Mouse (Mus musculus): ENCODE measurements around the gene Carns1. TPM values are rescaled to one million over a fixed set of nuclear protein-coding genes. Genes with fewer than 3 reads are reported as not detected.
A peak's percentile ranks its signal among the peaks of the same experiment; 100 is the strongest.
"Not testable (repeated sequence)": the region's sequence is repeated elsewhere in the genome, so short reads cannot be mapped to it uniquely, and the experiment has no call there.

Gene Carns1
- polyA plus RNA-seq, 1 experiment from 2014 or later = 3.1 TPM

DNA sequence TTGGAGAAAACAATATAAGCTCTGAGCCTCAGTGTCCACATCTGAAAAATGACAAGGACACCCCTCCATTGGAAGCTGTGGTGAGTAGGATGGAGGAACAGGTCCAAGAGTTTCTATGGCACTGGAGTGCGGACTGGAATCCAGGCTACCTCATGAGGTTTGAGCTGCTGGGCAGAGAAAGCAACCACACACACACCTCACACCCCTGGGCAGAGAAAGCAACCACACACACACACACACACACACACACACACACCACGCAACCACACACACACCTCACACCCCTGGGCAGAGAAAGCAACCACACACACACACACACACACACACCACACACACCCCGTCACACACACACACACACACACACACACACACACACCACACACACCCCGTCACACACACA is 50.0 kb downstream of the Carns1 start:
- 0 out of 2 replicates have a peak, but pooled peaks cover 11% of the 10 kb centered on the region for H3K36me3 ChIP-seq (ENCODE audit: control insufficient read depth, insufficient read depth, low read length)
- 26% methylated on average over 3 of the region's 4 CpGs for WGBS
- H3K27ac ChIP-seq (ENCODE audit: low read length); H3K9me3 ChIP-seq (replicated peaks; ENCODE audit: control insufficient read depth, low read length); H3K27me3 ChIP-seq (ENCODE audit: control insufficient read depth, insufficient read depth, low read length): not testable (repeated sequence)
- peak overlapping the region; percentile 52 for H3K4me2 ChIP-seq (ENCODE audit: low read depth, low read length)
- peak overlapping the region; percentile 63; the same call in 1 of the 2 replicates for H3K9ac ChIP-seq (ENCODE audit: low read length)
- ATAC-seq (ENCODE audit: insufficient read depth, low FRiP score) = peak; percentile 26
- H3K4me3 ChIP-seq (replicated peaks; ENCODE audit: low read length) = peak overlapping the region; percentile 60
- H3K4me1 ChIP-seq (ENCODE audit: control insufficient read depth, insufficient read depth, low read length) = peaks cover 15% of the 10 kb centered on the region

GRCm38 (mm10) chr19:4124432-4124831 is 50.8 kb downstream of the Carns1 start:
- H3K27me3 ChIP-seq (ENCODE audit: control insufficient read depth, insufficient read depth, low read length) = no peaks in the 10 kb centered on the region
- 0 out of 2 replicates have a peak overlapping the region, but pooled peaks have one; percentile 14 for H3K9ac ChIP-seq (ENCODE audit: low read length)
- no peaks in the 10 kb centered on the region for H3K9me3 ChIP-seq (replicated peaks; ENCODE audit: control insufficient read depth, low read length)
- H3K4me3 ChIP-seq (replicated peaks; ENCODE audit: low read length) = no peak overlapping the region
- no peak for ATAC-seq (ENCODE audit: insufficient read depth, low FRiP score)
- no peak overlapping the region for H3K4me2 ChIP-seq (ENCODE audit: low read depth, low read length)
- 0 out of 2 replicates have a peak, but pooled peaks cover 6% of the 10 kb centered on the region for H3K36me3 ChIP-seq (ENCODE audit: control insufficient read depth, insufficient read depth, low read length)
- WGBS = 75% methylated on average over 4 of the region's 4 CpGs
- peaks cover 16% of the 10 kb centered on the region for H3K4me1 ChIP-seq (ENCODE audit: control insufficient read depth, insufficient read depth, low read length)
- H3K27ac ChIP-seq (ENCODE audit: low read length) = no peak overlapping the region

- no peak overlapping the region for H3K9ac ChIP-seq (ENCODE audit: low read length)
- no peaks in the 10 kb centered on the region for H3K36me3 ChIP-seq (ENCODE audit: control insufficient read depth, insufficient read depth, low read length)
- no peak overlapping the region for H3K4me2 ChIP-seq (ENCODE audit: low read depth, low read length)
- no peaks in the 10 kb centered on the region for H3K27me3 ChIP-seq (ENCODE audit: control insufficient read depth, insufficient read depth, low read length)
- H3K27ac ChIP-seq (ENCODE audit: low read length) = no peak overlapping the region
- ATAC-seq (ENCODE audit: insufficient read depth, low FRiP score) = no peak
- peaks cover 16% of the 10 kb centered on the region for H3K4me1 ChIP-seq (ENCODE audit: control insufficient read depth, insufficient read depth, low read length)
- WGBS = 73% methylated on average over 7 of the region's 7 CpGs
- H3K9me3 ChIP-seq (replicated peaks; ENCODE audit: control insufficient read depth, low read length) = no peaks in the 10 kb centered on the region
- no peak overlapping the region for H3K4me3 ChIP-seq (replicated peaks; ENCODE audit: low read length)
These were observed 52.6 kb downstream of the Carns1 start for GRCm38 (mm10) chr19:4122411-4123370.

DNA sequence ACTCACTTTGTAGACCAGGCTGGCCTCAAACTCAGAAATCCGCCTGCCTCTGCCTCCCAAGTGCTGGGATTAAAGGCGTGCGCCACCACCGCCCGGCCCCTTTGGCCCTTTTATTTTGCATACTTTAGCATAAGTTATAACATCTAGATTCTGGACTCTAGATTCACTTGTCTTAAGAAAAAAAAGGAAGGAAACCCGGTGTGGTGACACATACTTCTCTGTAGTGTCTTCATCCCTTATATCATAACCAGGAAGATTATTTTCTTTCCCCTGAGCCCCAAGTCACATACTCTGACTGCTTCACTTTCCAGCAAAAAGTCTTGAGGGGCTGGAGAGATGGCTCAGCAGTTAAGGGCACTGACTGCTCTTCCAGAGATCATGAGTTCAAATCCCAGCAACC is 53.4 kb downstream of the Carns1 start:
- not testable (repeated sequence) for H3K4me3 ChIP-seq (replicated peaks; ENCODE audit: low read length); ATAC-seq (ENCODE audit: insufficient read depth, low FRiP score)
- WGBS = 49% methylated on average over 6 of the region's 6 CpGs

DNA sequence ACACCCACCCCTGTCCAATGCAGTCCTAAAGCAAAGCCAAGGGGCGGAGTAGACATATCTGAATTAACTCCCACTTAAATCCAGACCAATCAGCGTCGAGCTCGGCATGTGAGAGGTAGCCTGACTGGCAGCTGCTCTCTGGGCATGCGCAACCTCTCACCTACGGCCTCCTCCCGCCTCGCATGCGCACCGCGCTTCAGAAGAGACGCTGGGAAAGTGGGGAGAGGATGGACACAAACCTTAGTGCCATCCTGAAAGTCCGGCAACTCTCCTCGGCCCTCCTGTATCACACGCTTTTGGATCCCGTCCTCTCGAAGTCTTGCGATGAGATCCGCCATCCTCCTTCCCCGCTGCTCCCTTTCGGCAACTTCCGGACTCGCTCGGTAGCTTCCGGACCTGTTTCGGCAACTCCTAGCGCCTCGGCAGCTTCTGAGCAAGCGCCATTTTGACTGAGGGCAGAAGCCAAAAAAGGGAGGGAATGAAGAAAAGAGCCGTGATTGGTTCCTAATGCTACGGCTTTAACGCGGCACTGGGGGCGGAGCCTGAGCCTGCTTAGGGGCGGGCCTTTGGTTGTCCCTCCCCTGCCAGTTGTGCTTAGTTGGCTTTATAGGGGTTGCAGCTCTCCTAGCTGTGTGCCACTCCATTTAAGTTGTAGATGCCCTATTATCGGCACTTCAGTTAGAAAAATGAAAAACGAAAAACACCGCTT is 54.0 kb downstream of the Carns1 start:
- Histone ChIP-seq H3K9ac (ENCODE audit: low read length) (peak overlapping the region; percentile 76), H3K4me1 (ENCODE audit: control insufficient read depth, insufficient read depth, low read length) (peaks cover 8% of the 10 kb centered on the region), H3K27me3 (ENCODE audit: control insufficient read depth, insufficient read depth, low read length) (no peaks in the 10 kb centered on the region), H3K9me3 (replicated peaks; ENCODE audit: control insufficient read depth, low read length) (no peaks in the 10 kb centered on the region), H3K36me3 (ENCODE audit: control insufficient read depth, insufficient read depth, low read length) (no peaks in the 10 kb centered on the region), H3K4me3 (replicated peaks; ENCODE audit: low read length) (peak overlapping the region; percentile 55), H3K4me2 (ENCODE audit: low read depth, low read length) (peak overlapping the region; percentile 48), H3K27ac (ENCODE audit: low read length) (peak overlapping the region; percentile 79)
- peak; percentile 84 for ATAC-seq (ENCODE audit: insufficient read depth, low FRiP score)
- WGBS = 2% methylated on average over 38 of the region's 38 CpGs

More for the DNA sequence above, 53.4 kb downstream of the Carns1 start:
- H3K27ac ChIP-seq (ENCODE audit: low read length); H3K36me3 ChIP-seq (ENCODE audit: control insufficient read depth, insufficient read depth, low read length); H3K9me3 ChIP-seq (replicated peaks; ENCODE audit: control insufficient read depth, low read length); H3K27me3 ChIP-seq (ENCODE audit: control insufficient read depth, insufficient read depth, low read length): not testable (repeated sequence)
- H3K4me1 ChIP-seq (ENCODE audit: control insufficient read depth, insufficient read depth, low read length) = peaks cover 14% of the 10 kb centered on the region
- peak overlapping the region; percentile 24; the same call in 1 of the 2 replicates for H3K9ac ChIP-seq (ENCODE audit: low read length)
- peak overlapping the region; percentile 30 for H3K4me2 ChIP-seq (ENCODE audit: low read depth, low read length)

DNA sequence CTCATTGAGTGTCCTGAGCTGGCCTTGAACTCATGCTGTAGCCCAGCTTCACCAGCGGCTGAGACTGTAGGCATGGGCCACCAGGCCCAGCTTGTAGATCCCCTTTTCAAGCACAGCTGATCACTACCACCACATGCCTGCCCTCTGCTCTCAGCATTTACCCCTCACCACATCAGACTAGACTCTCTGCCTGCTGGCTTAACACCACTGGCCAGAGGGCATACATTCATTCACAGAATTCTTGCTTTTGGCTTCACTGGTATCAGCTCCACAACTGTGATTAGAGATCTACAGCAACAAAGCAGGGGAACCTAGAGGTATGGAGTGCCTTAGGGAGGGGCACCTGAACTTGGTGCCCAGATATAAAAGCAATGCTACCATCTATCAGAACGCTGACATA is 54.8 kb downstream of the Carns1 start:
- Histone ChIP-seq H3K4me1 (ENCODE audit: control insufficient read depth, insufficient read depth, low read length) (peaks cover 8% of the 10 kb centered on the region), H3K36me3 (ENCODE audit: control insufficient read depth, insufficient read depth, low read length) (peaks cover 4% of the 10 kb centered on the region; the same call in 1 of the 2 replicates), H3K9me3 (replicated peaks; ENCODE audit: control insufficient read depth, low read length) (no peaks in the 10 kb centered on the region), H3K27me3 (ENCODE audit: control insufficient read depth, insufficient read depth, low read length) (no peaks in the 10 kb centered on the region), H3K4me3 (replicated peaks; ENCODE audit: low read length) (peak overlapping the region; percentile 55), H3K9ac (ENCODE audit: low read length) (0 out of 2 replicates have a peak overlapping the region, but pooled peaks have one; percentile 2), H3K4me2 (ENCODE audit: low read depth, low read length) (peak overlapping the region; percentile 48), H3K27ac (ENCODE audit: low read length) (no peak overlapping the region)
- 97% methylated on average over 2 of the region's 2 CpGs for WGBS
- no peak for ATAC-seq (ENCODE audit: insufficient read depth, low FRiP score)

DNA sequence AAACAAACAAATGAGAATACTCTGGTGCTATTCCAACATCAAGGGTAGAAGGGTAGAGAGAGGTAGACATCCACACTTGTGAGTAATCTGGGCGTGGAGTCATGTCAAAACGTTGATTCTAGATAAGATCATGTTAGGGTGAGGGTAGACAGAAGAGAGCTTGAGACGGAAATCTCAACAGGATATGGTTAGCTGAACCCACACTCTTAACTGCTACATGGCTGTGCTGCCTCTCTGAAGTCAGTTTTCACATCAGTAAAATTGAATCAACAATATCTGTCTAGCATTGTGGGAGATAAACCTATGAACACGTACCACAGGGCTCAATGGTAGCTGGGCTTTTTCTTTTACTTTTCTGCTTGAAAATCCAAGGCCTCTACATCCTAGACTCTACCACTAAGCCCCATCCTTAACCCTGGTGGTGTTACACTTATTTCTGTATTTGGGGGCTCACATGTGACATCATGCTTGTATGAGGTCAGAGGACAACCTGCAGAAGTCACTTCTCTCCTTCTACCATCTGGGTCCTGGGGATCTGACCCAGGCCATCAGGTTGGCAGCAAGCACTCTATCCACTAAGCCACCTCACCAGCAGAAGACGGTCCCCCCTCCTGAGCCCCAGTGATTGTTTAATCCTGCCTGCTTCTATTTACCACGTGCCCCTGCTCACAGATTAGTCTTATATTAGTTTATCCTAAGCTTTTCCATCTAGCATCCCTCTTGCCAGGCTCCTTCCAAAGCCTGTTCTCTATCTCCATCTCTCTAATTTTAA is 55.4 kb downstream of the Carns1 start:
- Histone ChIP-seq H3K27me3 (ENCODE audit: control insufficient read depth, insufficient read depth, low read length) (no peaks in the 10 kb centered on the region), H3K36me3 (ENCODE audit: control insufficient read depth, insufficient read depth, low read length) (peaks cover 9% of the 10 kb centered on the region), H3K27ac (ENCODE audit: low read length) (no peak overlapping the region), H3K4me2 (ENCODE audit: low read depth, low read length) (peak overlapping the region; percentile 48; the same call in 1 of the 2 replicates), H3K4me1 (ENCODE audit: control insufficient read depth, insufficient read depth, low read length) (peaks cover 8% of the 10 kb centered on the region), H3K9me3 (replicated peaks; ENCODE audit: control insufficient read depth, low read length) (no peaks in the 10 kb centered on the region), H3K9ac (ENCODE audit: low read length) (no peak overlapping the region), H3K4me3 (replicated peaks; ENCODE audit: low read length) (no peak overlapping the region)
- no peak for ATAC-seq (ENCODE audit: insufficient read depth, low FRiP score)
- WGBS = 73% methylated on average over 6 of the region's 6 CpGs

DNA sequence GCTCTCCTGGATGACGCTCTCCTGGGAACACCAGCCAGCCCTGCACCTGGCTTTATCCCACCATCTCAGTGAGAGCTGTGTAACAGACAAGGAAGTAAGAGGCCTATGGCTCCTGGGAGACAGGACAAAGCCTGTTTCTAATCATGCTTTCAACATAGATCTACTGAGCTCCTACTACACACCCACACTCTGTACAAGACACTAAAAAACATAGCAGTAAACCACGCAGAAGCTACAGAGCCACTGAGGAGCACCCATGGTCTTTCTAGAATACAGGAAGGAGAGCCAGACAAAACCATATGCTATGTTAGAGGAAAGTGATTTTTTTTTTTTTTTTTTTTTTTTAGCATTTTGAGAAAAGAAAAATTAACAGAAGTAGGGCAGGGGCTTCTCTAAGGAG is 56.9 kb downstream of the Carns1 start:
- Histone ChIP-seq H3K9ac (ENCODE audit: low read length) (no peak overlapping the region), H3K36me3 (ENCODE audit: control insufficient read depth, insufficient read depth, low read length) (peaks cover 11% of the 10 kb centered on the region), H3K27me3 (ENCODE audit: control insufficient read depth, insufficient read depth, low read length) (no peaks in the 10 kb centered on the region), H3K4me3 (replicated peaks; ENCODE audit: low read length) (no peak overlapping the region), H3K9me3 (replicated peaks; ENCODE audit: control insufficient read depth, low read length) (no peaks in the 10 kb centered on the region), H3K4me2 (ENCODE audit: low read depth, low read length) (no peak overlapping the region), H3K4me1 (ENCODE audit: control insufficient read depth, insufficient read depth, low read length) (peaks cover 8% of the 10 kb centered on the region; the same call in 1 of the 2 replicates), H3K27ac (ENCODE audit: low read length) (no peak overlapping the region)
- no peak for ATAC-seq (ENCODE audit: insufficient read depth, low FRiP score)
- WGBS = 92% methylated on average over 2 of the region's 2 CpGs
